Mouse (Mus musculus): ENCODE data around the gene Sult2a4.
"Not testable (repeated sequence)": the region's sequence is repeated elsewhere in the genome, so short reads cannot be mapped to it uniquely, and the experiment has no call there.

Sult2a4 gene

GRCm38 (mm10) chr7:13989507-13989906, at the start of gene Sult2a4:
Sult2a4 (minus strand) TSS chr7:13989607.
- not testable (repeated sequence) for DNase-seq

- not testable (repeated sequence) for DNase-seq
Observed at GRCm38 (mm10) chr7:14030831-14031230, 41.4 kb upstream of the Sult2a4 start.

GRCm38 (mm10) chr7:14013083-14013482, 23.7 kb upstream of the Sult2a4 start:
- DNase-seq = no peak

- DNase-seq = not testable (repeated sequence)
Observed at GRCm38 (mm10) chr7:14010686-14011085, 21.3 kb upstream of the Sult2a4 start.
